Mouse (Mus musculus) kidney, adult 2 months (tissue): ENCODE data around the gene Epn3.

Experiments used
- CTCF ChIP-seq: fragments of 200-500 bp; conservative IDR thresholded peaks from 2 replicates; pipeline ENCODE4 v1.5.1; 2011; ENCODE audit warnings: low read depth, mild to moderate bottlenecking, control low read depth, low read length, moderate library complexity, mixed read lengths; ENCODE audit not compliant: insufficient read depth, insufficient read length
- POLR2A ChIP-seq: fragments of 200-500 bp; IDR thresholded peaks from one replicate; pipeline ENCODE4 v1.6.1; 2011; ENCODE audit warnings: low read depth, low read length, control low read depth

- TF ChIP-seq POLR2A, result no peak
- TF ChIP-seq CTCF, result no peak
These were observed 47.5 kb upstream of the Epn3 start for GRCm38 (mm10) chr11:94547271-94547670.
